Mouse (Mus musculus): Measurements from ENCODE around the gene Barx1. TPM values are rescaled to one million over a fixed set of nuclear protein-coding genes. Genes with fewer than 3 reads are reported as not detected.

The Barx1 gene
- polyA plus RNA-seq, 1 experiment from 2014 or later, result 0.29 TPM

DNA sequence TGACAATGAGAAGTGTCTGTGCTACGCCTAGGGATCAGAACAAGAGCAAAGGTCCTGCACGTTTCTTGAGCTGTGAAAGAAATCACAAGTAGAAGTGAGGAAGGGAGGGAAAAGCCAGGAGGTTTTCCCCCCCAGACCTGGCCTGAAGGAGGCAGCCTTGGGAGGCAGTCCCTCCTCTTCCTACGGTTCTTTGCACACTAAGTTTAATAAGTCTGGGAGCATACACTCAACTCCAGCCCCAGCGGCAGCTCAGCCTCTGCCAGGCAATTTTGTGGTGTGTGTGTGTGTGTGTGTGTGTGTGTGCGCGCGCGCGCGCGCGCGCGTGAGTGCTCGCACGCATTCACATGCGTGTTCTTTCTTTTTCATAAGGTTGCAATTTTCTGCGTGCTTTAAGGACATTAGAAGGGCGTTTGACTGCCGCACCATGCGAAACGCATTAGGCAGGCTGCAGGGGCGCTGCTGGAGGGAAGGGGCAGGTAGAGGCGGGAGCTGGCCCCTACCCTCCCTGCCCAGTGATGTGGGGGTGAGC is 9.6 kb downstream of the Barx1 start:
- 2% methylated on average over 24 of the region's 24 CpGs for WGBS
- Histone ChIP-seq H3K9me3 (ENCODE audit: control insufficient read depth) (no peaks in the 10 kb centered on the region), H3K4me1 (replicated peaks; ENCODE audit: control insufficient read depth, insufficient read depth, low read length) (no peaks in the 10 kb centered on the region), H3K4me3 (ENCODE audit: low read depth, low read length) (peak overlapping the region; percentile 25), H3K9ac (ENCODE audit: low read depth, low read length) (no peak overlapping the region), H3K4me2 (replicated peaks; ENCODE audit: low read depth) (peak overlapping the region; percentile 51), H3K27ac (ENCODE audit: low read depth, low read length) (no peak overlapping the region), H3K27me3 (replicated peaks; ENCODE audit: control insufficient read depth, insufficient read depth, low read length) (peaks cover 73% of the 10 kb centered on the region), H3K36me3 (ENCODE audit: control insufficient read depth, insufficient read depth) (no peaks in the 10 kb centered on the region)
- ATAC-seq, result no peak
- TF ChIP-seq CTCF (IDR thresholded peaks at IDR 0.05; ENCODE audit: low read depth), result peak; percentile 14; the same call in 1 of the 2 replicates

- H3K9me3 ChIP-seq (ENCODE audit: control insufficient read depth), result no peaks in the 10 kb centered on the region
- H3K27me3 ChIP-seq (replicated peaks; ENCODE audit: control insufficient read depth, insufficient read depth, low read length), result peaks cover 53% of the 10 kb centered on the region
- no peak overlapping the region for H3K27ac ChIP-seq (ENCODE audit: low read depth, low read length)
- no peak overlapping the region for H3K4me2 ChIP-seq (replicated peaks; ENCODE audit: low read depth)
- H3K4me3 ChIP-seq (ENCODE audit: low read depth, low read length), result no peak overlapping the region
- 79% methylated on average over 5 of the region's 5 CpGs for WGBS
- ATAC-seq, result no peak
- no peaks in the 10 kb centered on the region for H3K36me3 ChIP-seq (ENCODE audit: control insufficient read depth, insufficient read depth)
- no peak overlapping the region for H3K9ac ChIP-seq (ENCODE audit: low read depth, low read length)
- H3K4me1 ChIP-seq (replicated peaks; ENCODE audit: control insufficient read depth, insufficient read depth, low read length), result no peaks in the 10 kb centered on the region
- TF ChIP-seq CTCF (IDR thresholded peaks at IDR 0.05; ENCODE audit: low read depth), result no peak; the same call in 1 of the 2 replicates
Observed at GRCm38 (mm10) chr13:48674609-48675008, 11.8 kb downstream of the Barx1 start.

- Histone ChIP-seq H3K4me3 (ENCODE audit: low read depth, low read length) (no peak overlapping the region), H3K4me2 (replicated peaks; ENCODE audit: low read depth) (no peak overlapping the region), H3K4me1 (replicated peaks; ENCODE audit: control insufficient read depth, insufficient read depth, low read length) (no peaks in the 10 kb centered on the region), H3K36me3 (ENCODE audit: control insufficient read depth, insufficient read depth) (no peaks in the 10 kb centered on the region), H3K27ac (ENCODE audit: low read depth, low read length) (no peak overlapping the region), H3K9me3 (ENCODE audit: control insufficient read depth) (no peaks in the 10 kb centered on the region), H3K9ac (ENCODE audit: low read depth, low read length) (no peak overlapping the region), H3K27me3 (replicated peaks; ENCODE audit: control insufficient read depth, insufficient read depth, low read length) (peaks cover 14% of the 10 kb centered on the region)
- ATAC-seq, result no peak
- 42% methylated on average over 1 of the region's 1 CpGs for WGBS
- peak; percentile 75 for TF ChIP-seq CTCF (IDR thresholded peaks at IDR 0.05; ENCODE audit: low read depth)
Observed at GRCm38 (mm10) chr13:48679351-48679750, 16.6 kb downstream of the Barx1 start.

DNA sequence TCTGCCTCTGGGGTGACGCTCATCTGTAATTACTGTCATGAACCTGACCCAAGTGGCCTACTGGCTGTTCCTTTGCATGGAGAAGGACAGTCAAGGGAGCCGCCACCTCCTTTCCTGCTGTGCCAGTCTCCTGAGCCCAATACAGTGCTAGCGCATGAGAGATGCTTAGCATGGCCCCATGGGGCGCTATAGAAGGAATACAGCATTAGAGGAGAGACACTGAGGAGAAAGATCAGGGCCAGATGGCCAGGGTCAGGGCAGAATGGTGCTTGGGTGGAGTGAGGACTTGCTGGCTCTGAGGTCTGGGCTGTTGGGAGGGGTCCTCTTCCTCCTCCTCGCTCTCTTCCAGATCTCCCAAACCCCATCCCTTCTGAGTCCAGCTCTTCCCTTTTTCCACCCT is 23.9 kb downstream of the Barx1 start:
- H3K4me3 ChIP-seq (ENCODE audit: low read depth, low read length), result no peak overlapping the region
- no peak overlapping the region for H3K4me2 ChIP-seq (replicated peaks; ENCODE audit: low read depth)
- ATAC-seq, result no peak
- H3K9me3 ChIP-seq (ENCODE audit: control insufficient read depth), result no peaks in the 10 kb centered on the region
- WGBS, result 54% methylated on average over 5 of the region's 5 CpGs
- peak; percentile 34; the same call in 1 of the 2 replicates for TF ChIP-seq CTCF (IDR thresholded peaks at IDR 0.05; ENCODE audit: low read depth)
- no peaks in the 10 kb centered on the region for H3K36me3 ChIP-seq (ENCODE audit: control insufficient read depth, insufficient read depth)
- H3K27me3 ChIP-seq (replicated peaks; ENCODE audit: control insufficient read depth, insufficient read depth, low read length), result no peaks in the 10 kb centered on the region; the same call in 1 of the 2 replicates
- no peaks in the 10 kb centered on the region for H3K4me1 ChIP-seq (replicated peaks; ENCODE audit: control insufficient read depth, insufficient read depth, low read length)
- no peak overlapping the region for H3K27ac ChIP-seq (ENCODE audit: low read depth, low read length)
- H3K9ac ChIP-seq (ENCODE audit: low read depth, low read length), result no peak overlapping the region

GRCm38 (mm10) chr13:48691991-48692390 is 29.2 kb downstream of the Barx1 start:
- no peak overlapping the region for H3K9ac ChIP-seq (ENCODE audit: low read depth, low read length)
- H3K27me3 ChIP-seq (replicated peaks; ENCODE audit: control insufficient read depth, insufficient read depth, low read length), result peaks cover 2% of the 10 kb centered on the region; the same call in 1 of the 2 replicates
- H3K4me3 ChIP-seq (ENCODE audit: low read depth, low read length), result no peak overlapping the region
- H3K36me3 ChIP-seq (ENCODE audit: control insufficient read depth, insufficient read depth), result no peaks in the 10 kb centered on the region
- H3K4me1 ChIP-seq (replicated peaks; ENCODE audit: control insufficient read depth, insufficient read depth, low read length), result no peaks in the 10 kb centered on the region
- no peak overlapping the region for H3K27ac ChIP-seq (ENCODE audit: low read depth, low read length)
- H3K4me2 ChIP-seq (replicated peaks; ENCODE audit: low read depth), result no peak overlapping the region
- 43% methylated on average over 2 of the region's 2 CpGs for WGBS
- no peaks in the 10 kb centered on the region for H3K9me3 ChIP-seq (ENCODE audit: control insufficient read depth)
- no peak for ATAC-seq
- no peak for TF ChIP-seq CTCF (IDR thresholded peaks at IDR 0.05; ENCODE audit: low read depth)

DNA sequence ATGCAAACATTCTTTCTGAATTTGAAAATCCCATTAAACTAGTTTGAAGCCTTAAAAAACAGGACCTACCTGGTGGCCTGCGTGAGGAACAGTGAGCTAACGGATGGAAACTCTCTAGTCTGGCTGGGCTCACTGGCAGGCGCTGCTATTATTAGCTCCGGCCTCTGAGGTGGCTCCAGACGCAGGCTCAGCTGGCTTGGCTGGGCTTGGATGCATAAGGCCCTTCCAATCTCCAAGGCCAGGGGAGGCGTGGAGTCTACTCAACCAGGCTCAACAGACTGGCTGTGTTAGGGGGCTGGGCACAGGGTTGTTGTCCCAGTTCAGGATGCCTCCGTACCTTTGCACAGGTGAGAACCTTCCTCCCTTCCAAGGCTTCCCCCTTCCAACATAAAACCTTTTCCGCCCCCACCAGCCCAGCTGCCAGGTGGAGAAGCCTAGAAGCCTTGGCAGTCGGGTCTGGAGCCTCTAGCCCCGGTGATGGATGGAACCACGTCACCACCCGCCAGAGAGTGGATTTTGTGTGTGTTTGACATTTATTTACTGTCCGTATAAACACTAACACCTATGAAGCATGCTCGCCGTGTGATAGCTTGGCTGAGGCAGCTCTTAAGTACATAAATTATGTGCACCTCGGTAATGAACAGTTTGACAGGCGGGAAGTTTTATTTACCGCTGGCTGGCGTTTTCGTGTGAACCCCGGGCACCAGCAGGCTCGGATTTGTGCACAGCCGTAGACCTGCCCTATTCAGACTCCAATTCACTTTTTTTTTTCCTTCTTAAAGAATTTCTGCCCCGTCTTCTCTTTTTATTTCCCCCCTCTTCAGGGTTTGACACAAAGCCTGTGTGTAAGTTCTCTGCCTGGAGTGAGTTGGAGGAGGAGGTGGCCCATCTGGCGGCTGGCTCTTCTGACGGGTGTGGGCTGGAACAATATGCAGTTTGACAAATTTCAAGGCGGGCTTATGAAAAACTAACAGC is 31.6 kb downstream of the Barx1 start:
- Histone ChIP-seq H3K9ac (ENCODE audit: low read depth, low read length) (no peak overlapping the region), H3K4me1 (replicated peaks; ENCODE audit: control insufficient read depth, insufficient read depth, low read length) (no peaks in the 10 kb centered on the region), H3K4me2 (replicated peaks; ENCODE audit: low read depth) (no peak overlapping the region), H3K27me3 (replicated peaks; ENCODE audit: control insufficient read depth, insufficient read depth, low read length) (peaks cover 10% of the 10 kb centered on the region; the same call in 1 of the 2 replicates), H3K9me3 (ENCODE audit: control insufficient read depth) (no peaks in the 10 kb centered on the region), H3K4me3 (ENCODE audit: low read depth, low read length) (no peak overlapping the region), H3K36me3 (ENCODE audit: control insufficient read depth, insufficient read depth) (no peaks in the 10 kb centered on the region), H3K27ac (ENCODE audit: low read depth, low read length) (no peak overlapping the region)
- ATAC-seq, result no peak
- WGBS, result 46% methylated on average over 27 of the region's 27 CpGs
- no peak for TF ChIP-seq CTCF (IDR thresholded peaks at IDR 0.05; ENCODE audit: low read depth)

All from intestine, postnatal 0 days (tissue).